In genomic region chr10:76643446-76643845, GRCm38 (mm10) we compare ENCODE assay signal across 10 mouse cellular contexts. TPM values are rescaled to one million over a fixed set of nuclear protein-coding genes. Genes with fewer than 3 reads are reported as not detected.
A peak's percentile ranks its signal among the peaks of the same experiment; 100 is the strongest.
DNase-seq lines count a peak whose midpoint lies in the region; ATAC-seq and TF ChIP-seq lines count a peak whose summit lies in the region.
"Had no signal": no experiment of that assay in that cellular context is flagged by ENCODE, and none has a peak within 500 bp of the region (broad histone marks: within the 10 kb centered on the region; RNA-seq: fewer than 3 reads in every experiment).

No protein-coding gene starts in this region.

- no peak for TF ChIP-seq POLR2A in limb, embryonic 14.5 days (IDR thresholded peaks at IDR 0.05; ENCODE audit: borderline replicate concordance, extremely low read depth, insufficient read depth, insufficient read length)

- intact Hi-C loops in gastrocnemius, adult 2 months (cut with DNase I) = no loop called here
- intact Hi-C loops in left cerebral cortex, adult 2 months (cut with DNase I) = no loop called here
- intact Hi-C loops in left cerebral cortex, postnatal 14 days (cut with DNase I) = no loop called here

- H3K4me3 ChIP-seq in gastrocnemius, adult 2 months = no peak overlapping the region
- H3K4me3 ChIP-seq in left cerebral cortex, adult 2 months = no peak overlapping the region
- H3K4me3 ChIP-seq in embryonic facial prominence, embryonic 15.5 days (replicated peaks) = no peak overlapping the region
- no peak overlapping the region for H3K4me3 ChIP-seq in limb, embryonic 14.5 days (replicated peaks; ENCODE audit: low read length)
- H3K4me3 ChIP-seq: myocyte had no signal

- peaks cover 24% of the 10 kb centered on the region for H3K4me1 ChIP-seq in embryonic facial prominence, embryonic 15.5 days
- peaks cover 16% of the 10 kb centered on the region for H3K4me1 ChIP-seq in limb, embryonic 14.5 days (ENCODE audit: control insufficient read depth, insufficient read depth, low read length)

- no peak for TF ChIP-seq CTCF in gastrocnemius, adult 2 months (IDR thresholded peaks at IDR 0.05)
- TF ChIP-seq CTCF in left cerebral cortex, adult 2 months (IDR thresholded peaks at IDR 0.05) = no peak

- H3K9me3 ChIP-seq in embryonic facial prominence, embryonic 15.5 days (replicated peaks) = no peaks in the 10 kb centered on the region
- no peaks in the 10 kb centered on the region for H3K9me3 ChIP-seq in limb, embryonic 14.5 days (ENCODE audit: control insufficient read depth, low read length)

- H3K27ac ChIP-seq in gastrocnemius, adult 2 months = peak overlapping the region; percentile 85
- peak overlapping the region; percentile 53 for H3K27ac ChIP-seq in left cerebral cortex, adult 2 months
- H3K27ac ChIP-seq in embryonic facial prominence, embryonic 15.5 days (replicated peaks) = peak overlapping the region; percentile 92
- peak overlapping the region; percentile 91 for H3K27ac ChIP-seq in limb, embryonic 14.5 days (replicated peaks; ENCODE audit: low read depth, low read length)

- H3K4me2 ChIP-seq in embryonic facial prominence, embryonic 15.5 days (replicated peaks) = no peak overlapping the region
- H3K4me2 ChIP-seq in limb, embryonic 14.5 days (replicated peaks; ENCODE audit: low read depth, low read length, severe bottlenecking) = no peak overlapping the region

- no peaks in the 10 kb centered on the region for H3K36me3 ChIP-seq in embryonic facial prominence, embryonic 15.5 days
- no peaks in the 10 kb centered on the region for H3K36me3 ChIP-seq in limb, embryonic 14.5 days (ENCODE audit: control insufficient read depth, insufficient read depth, low read length)

- H3K9ac ChIP-seq in embryonic facial prominence, embryonic 15.5 days = no peak overlapping the region
- no peak overlapping the region for H3K9ac ChIP-seq in limb, embryonic 14.5 days (ENCODE audit: low read depth, low read length, severe bottlenecking)

- WGBS in embryonic facial prominence, embryonic 15.5 days = 61% methylated on average over 9 of the region's 9 CpGs
- 74% methylated on average over 9 of the region's 9 CpGs for WGBS in limb, embryonic 14.5 days

- DNase-seq in gastrocnemius, adult 2 months = no peak
- DNase-seq in gastrocnemius, postnatal 10 days = no peak
- no peak for DNase-seq in left cerebral cortex, adult 2 months (ENCODE audit: extremely low spot score in 1 of 2, low spot score in 2 of 2)
- no peak for DNase-seq in left cerebral cortex, postnatal 14 days (ENCODE audit: low spot score in 2 of 2)
- DNase-seq in limb, embryonic 14.5 days (ENCODE audit: low spot score) = no peak
- DNase-seq in right cerebral cortex, adult 18-20 months = no peak
- DNase-seq in thymus, adult 18-20 months = no peak
- DNase-seq: cerebellum, postnatal 25 days had no signal

- no peaks in the 10 kb centered on the region for H3K27me3 ChIP-seq in embryonic facial prominence, embryonic 15.5 days
- no peaks in the 10 kb centered on the region for H3K27me3 ChIP-seq in limb, embryonic 14.5 days (ENCODE audit: control insufficient read depth, insufficient read depth, low read length)

- peak; percentile 21; the same call in 1 of the 2 replicates for ATAC-seq in embryonic facial prominence, embryonic 15.5 days (ENCODE audit: insufficient number of reproducible peaks, low FRiP score, low TSS enrichment, low read depth)
- ATAC-seq in limb, embryonic 14.5 days (ENCODE audit: low FRiP score, low read depth) = no peak; the same call in 1 of the 2 replicates

RNA-seq across cellular contexts. Expression of gene Col6a2, which starts 20.0 kb away (rescaled TPM):
- 10 to 100 TPM; 28.5 to 59.5 TPM for total RNA-seq in gastrocnemius, adult 2 months (2021)
- total RNA-seq in gastrocnemius, postnatal 10 days (2021) = 100 to 1,000 TPM; 352 to 417 TPM
- total RNA-seq in left cerebral cortex, adult 2 months (2021) = 1 to 10 TPM; 9.1 to 9.5 TPM
- total RNA-seq in left cerebral cortex, postnatal 14 days (2021) = 10 to 100 TPM; 15.6 to 16.4 TPM
- 390 and 438 TPM in 2 replicates for polyA plus RNA-seq in embryonic facial prominence, embryonic 15.5 days (2015; fragmentation: Nextera tagmentation; extraction: Ambion mirVana)
- 365 and 415 TPM in 2 replicates for polyA plus RNA-seq in limb, embryonic 14.5 days (2012; rRNA removed)
- polyA plus RNA-seq in limb, embryonic 14.5 days (2014; fragmentation: Nextera tagmentation; extraction: Ambion mirVana) = 178 and 197 TPM in 2 replicates

Comparison
In these comparisons a context has a peak if more than half of its experiments do, and no peak if none do; other contexts are left out.
1. RNA of gene Col6a2, which starts 20.0 kb away (total RNA-seq): 352 to 417 TPM in gastrocnemius, postnatal 10 days; 28.5 to 59.5 TPM in gastrocnemius, adult 2 months, 15.6 to 16.4 TPM in left cerebral cortex, postnatal 14 days and 9.1 to 9.5 TPM in left cerebral cortex, adult 2 months; every median in the first group is over 4 times any median in the second.
2. Peak in every context shown above with its lines, with median percentiles within 50 percentile points of each other: H3K27ac ChIP-seq.